In genomic region chr13:90030911-90031310, GRCm38 (mm10) we compare ENCODE assay signal across 27 mouse cellular contexts. TPM values are rescaled to one million over a fixed set of nuclear protein-coding genes. Genes with fewer than 3 reads are reported as not detected.
DNase-seq lines count a peak whose midpoint lies in the region; ATAC-seq and TF ChIP-seq lines count a peak whose summit lies in the region.
"Had no signal": no experiment of that assay in that cellular context is flagged by ENCODE, and none has a peak within 500 bp of the region (broad histone marks: within the 10 kb centered on the region; RNA-seq: fewer than 3 reads in every experiment).

No protein-coding gene starts in this region.

- TF ChIP-seq EP300 in stomach, postnatal 0 days (optimal IDR thresholded peaks at IDR 0.05), result no peak

- H3K27ac ChIP-seq in midbrain, postnatal 0 days (ENCODE audit: low read depth, low read length), result no peak overlapping the region
- no peak overlapping the region for H3K27ac ChIP-seq in midbrain, embryonic 10.5 days (replicated peaks)
- H3K27ac ChIP-seq in stomach, postnatal 0 days (replicated peaks), result no peak overlapping the region
- H3K27ac ChIP-seq: heart, embryonic 13.5 days; hindbrain, embryonic 14.5 days; limb, embryonic 10.5 days; limb, embryonic 15.5 days; liver, embryonic 13.5 days; macrophage; midbrain, embryonic 15.5 days had no signal

- H3K36me3 ChIP-seq in midbrain, postnatal 0 days (ENCODE audit: insufficient read depth, low read length), result no peaks in the 10 kb centered on the region
- H3K36me3 ChIP-seq in midbrain, embryonic 10.5 days, result no peaks in the 10 kb centered on the region
- no peaks in the 10 kb centered on the region for H3K36me3 ChIP-seq in stomach, postnatal 0 days (ENCODE audit: control insufficient read depth, insufficient read depth, low read length)
- H3K36me3 ChIP-seq: heart, embryonic 13.5 days; limb, embryonic 10.5 days; limb, embryonic 15.5 days; liver, embryonic 13.5 days; midbrain, embryonic 15.5 days had no signal

- H3K27me3 ChIP-seq in midbrain, postnatal 0 days (ENCODE audit: insufficient read depth, low read length), result no peaks in the 10 kb centered on the region
- H3K27me3 ChIP-seq in midbrain, embryonic 10.5 days (ENCODE audit: low read depth, poor library complexity, severe bottlenecking), result no peaks in the 10 kb centered on the region
- no peaks in the 10 kb centered on the region for H3K27me3 ChIP-seq in stomach, postnatal 0 days (ENCODE audit: control insufficient read depth, insufficient read depth, low read length)
- H3K27me3 ChIP-seq: heart, embryonic 13.5 days; limb, embryonic 15.5 days; liver, embryonic 13.5 days; midbrain, embryonic 15.5 days had no signal

- ATAC-seq in midbrain, postnatal 0 days (ENCODE audit: low FRiP score), result no peak
- no peak for ATAC-seq in stomach, postnatal 0 days (ENCODE audit: low FRiP score, low TSS enrichment)
- ATAC-seq: CD4-positive, CD25-positive, alpha-beta regulatory T cell, adult 4 months; forebrain, embryonic 16.5 days; lung, postnatal 0 days; midbrain, embryonic 15.5 days had no signal

- WGBS in midbrain, postnatal 0 days, result 83% methylated on average over 3 of the region's 3 CpGs
- 73% methylated on average over 3 of the region's 3 CpGs for WGBS in midbrain, embryonic 10.5 days
- 59% methylated on average over 3 of the region's 3 CpGs for WGBS in stomach, postnatal 0 days

- H3K4me3 ChIP-seq in midbrain, postnatal 0 days (ENCODE audit: low read depth, low read length), result no peak overlapping the region
- H3K4me3 ChIP-seq in midbrain, embryonic 10.5 days, result no peak overlapping the region
- H3K4me3 ChIP-seq in stomach, postnatal 0 days (ENCODE audit: low read depth, low read length), result no peak overlapping the region
- H3K4me3 ChIP-seq: erythroblast, embryonic 14.5 days; heart, embryonic 13.5 days; limb, embryonic 10.5 days; limb, embryonic 15.5 days; liver, embryonic 13.5 days; midbrain, embryonic 15.5 days had no signal

- no peak for TF ChIP-seq CTCF in midbrain, postnatal 0 days (IDR thresholded peaks at IDR 0.05)
- TF ChIP-seq CTCF in stomach, postnatal 0 days (IDR thresholded peaks at IDR 0.05; ENCODE audit: low read depth), result no peak

- no peaks in the 10 kb centered on the region for H3K4me1 ChIP-seq in midbrain, postnatal 0 days (ENCODE audit: insufficient read depth, low read length)
- peaks cover 9% of the 10 kb centered on the region for H3K4me1 ChIP-seq in midbrain, embryonic 10.5 days
- no peaks in the 10 kb centered on the region for H3K4me1 ChIP-seq in stomach, postnatal 0 days (replicated peaks; ENCODE audit: control insufficient read depth, insufficient read depth)
- H3K4me1 ChIP-seq: limb, embryonic 15.5 days; liver, embryonic 13.5 days; midbrain, embryonic 15.5 days had no signal

- peak; percentile 5 for DNase-seq in cerebellum, adult 9-11 months
- no peak for DNase-seq in cerebellum, adult 18-20 months
- peak; percentile 27 for DNase-seq in midbrain, postnatal 0 days (ENCODE audit: low spot score)
- no peak for DNase-seq in midbrain, embryonic 10.5 days (ENCODE audit: low spot score)
- peak; percentile 17 for DNase-seq in embryo, embryonic 9.5 days (ENCODE audit: extremely low spot score)
- no peak for DNase-seq in stomach, postnatal 0 days (ENCODE audit: low spot score)
- no peak for DNase-seq in frontal cortex, adult 2 months (ENCODE audit: extremely low spot score in 1 of 2, low spot score in 1 of 2)
- DNase-seq: adrenal gland, postnatal 25 days; gastrocnemius, postnatal 10 days; heart, postnatal 10 days; kidney, adult 2 months; kidney, postnatal 36 days; liver, embryonic 13.5 days; lung, adult 18-20 months; right cerebral cortex, postnatal 4 days; thymus, adult 2 months; thymus, postnatal 36 days had no signal

- no peak overlapping the region for H3K4me2 ChIP-seq in midbrain, postnatal 0 days (ENCODE audit: low read depth, low read length, poor library complexity, severe bottlenecking)
- H3K4me2 ChIP-seq in stomach, postnatal 0 days (replicated peaks; ENCODE audit: low read depth), result no peak overlapping the region
- H3K4me2 ChIP-seq: heart, embryonic 13.5 days; hindbrain, embryonic 14.5 days; limb, embryonic 15.5 days; liver, embryonic 13.5 days; midbrain, embryonic 15.5 days had no signal

- H3K9me3 ChIP-seq in midbrain, postnatal 0 days (ENCODE audit: low read length), result no peaks in the 10 kb centered on the region
- no peaks in the 10 kb centered on the region for H3K9me3 ChIP-seq in midbrain, embryonic 10.5 days (replicated peaks)
- no peaks in the 10 kb centered on the region for H3K9me3 ChIP-seq in stomach, postnatal 0 days (ENCODE audit: control insufficient read depth, low read length)
- H3K9me3 ChIP-seq: heart, embryonic 13.5 days; limb, embryonic 10.5 days; limb, embryonic 15.5 days; liver, embryonic 13.5 days; midbrain, embryonic 15.5 days had no signal

- no peak overlapping the region for H3K9ac ChIP-seq in midbrain, postnatal 0 days (replicated peaks; ENCODE audit: low read length, poor library complexity, severe bottlenecking)
- no peak overlapping the region for H3K9ac ChIP-seq in stomach, postnatal 0 days (ENCODE audit: low read length)
- H3K9ac ChIP-seq: heart, embryonic 13.5 days; hindbrain, embryonic 14.5 days; limb, embryonic 15.5 days; liver, embryonic 13.5 days; midbrain, embryonic 15.5 days had no signal

RNA-seq across cellular contexts. Expression of gene Tmem167, which starts 58.0 kb away (rescaled TPM):
- total RNA-seq in midbrain, postnatal 0 days (2014; rRNA removed), result 26.9 and 32.6 TPM in 2 replicates
- polyA plus RNA-seq in midbrain, postnatal 0 days (2015; fragmentation: Nextera tagmentation; extraction: Ambion mirVana), result 31.2 and 35.3 TPM in 2 replicates
- polyA plus RNA-seq in midbrain, embryonic 10.5 days (2016; fragmentation: Nextera tagmentation; extraction: Ambion mirVana), result 60.7 and 61.3 TPM in 2 replicates
- 45.9 and 48.7 TPM in 2 replicates for polyA plus RNA-seq in stomach, postnatal 0 days (2015; fragmentation: Nextera tagmentation; extraction: Ambion mirVana)
- 12.2 and 13.2 TPM in 2 replicates for polyA plus RNA-seq in frontal cortex, adult 2 months (2012; rRNA removed)

RNA-seq across cellular contexts. Expression of gene Xrcc4, which starts 58.5 kb away (rescaled TPM):
- total RNA-seq in midbrain, postnatal 0 days (2014; rRNA removed), result 14.7 and 16.6 TPM in 2 replicates
- 16.5 and 19.1 TPM in 2 replicates for polyA plus RNA-seq in midbrain, postnatal 0 days (2015; fragmentation: Nextera tagmentation; extraction: Ambion mirVana)
- 9.3 and 9.7 TPM in 2 replicates for polyA plus RNA-seq in midbrain, embryonic 10.5 days (2016; fragmentation: Nextera tagmentation; extraction: Ambion mirVana)
- 11.0 and 11.4 TPM in 2 replicates for polyA plus RNA-seq in stomach, postnatal 0 days (2015; fragmentation: Nextera tagmentation; extraction: Ambion mirVana)
- 9.7 and 12.2 TPM in 2 replicates for polyA plus RNA-seq in frontal cortex, adult 2 months (2012; rRNA removed)

Comparison
In these comparisons a context has a peak if more than half of its experiments do, and no peak if none do; other contexts are left out.
1. DNase-seq: peak in cerebellum, adult 9-11 months (single experiment), midbrain, postnatal 0 days (single experiment) and embryo, embryonic 9.5 days (single experiment); none in cerebellum, adult 18-20 months (0 of 2), midbrain, embryonic 10.5 days (single experiment), stomach, postnatal 0 days (single experiment) and frontal cortex, adult 2 months (0 of 2).